Mouse (Mus musculus) E14TG2a.4 (cell line): ENCODE results near the gene Gna11.

Source experiments
- CTCF ChIP-seq: conservative IDR thresholded peaks from 2 replicates; pipeline ENCODE4 v1.5.1; 2014; ENCODE audit warnings: low read length
- NANOG ChIP-seq: IDR thresholded peaks from 2 replicates; pipeline ENCODE4 v1.6.1; 2014; ENCODE audit warnings: borderline replicate concordance, low read length, mixed read lengths
- POU5F1 ChIP-seq: IDR thresholded peaks from 2 replicates; pipeline ENCODE4 v1.6.1; 2014; ENCODE audit warnings: low read length, borderline replicate concordance

GRCm38 (mm10) chr10:81556282-81556681, 11.3 kb upstream of the Gna11 start:
- peak; percentile 98 for TF ChIP-seq CTCF
- no peak for TF ChIP-seq NANOG
- no peak for TF ChIP-seq POU5F1
